Mouse (Mus musculus) small intestine, adult 2 months (tissue): ENCODE results near the gene E130208F15Rik.

Experiments
- CTCF ChIP-seq: fragments of 200-500 bp; IDR thresholded peaks from 2 replicates; pipeline ENCODE4 v1.5.1; 2012; ENCODE audit warnings: low read depth, mild to moderate bottlenecking, control low read depth, inconsistent platforms, low read length, moderate library complexity, mixed read lengths; ENCODE audit not compliant: insufficient replicate concordance, insufficient read length; ENCODE audit errors: extremely low read depth
- POLR2A ChIP-seq: fragments of 200-500 bp; IDR thresholded peaks from 2 replicates; pipeline ENCODE4 v1.6.1; 2012; ENCODE audit warnings: low read depth, mild to moderate bottlenecking, control low read depth, inconsistent platforms, low read length, moderate library complexity

DNA sequence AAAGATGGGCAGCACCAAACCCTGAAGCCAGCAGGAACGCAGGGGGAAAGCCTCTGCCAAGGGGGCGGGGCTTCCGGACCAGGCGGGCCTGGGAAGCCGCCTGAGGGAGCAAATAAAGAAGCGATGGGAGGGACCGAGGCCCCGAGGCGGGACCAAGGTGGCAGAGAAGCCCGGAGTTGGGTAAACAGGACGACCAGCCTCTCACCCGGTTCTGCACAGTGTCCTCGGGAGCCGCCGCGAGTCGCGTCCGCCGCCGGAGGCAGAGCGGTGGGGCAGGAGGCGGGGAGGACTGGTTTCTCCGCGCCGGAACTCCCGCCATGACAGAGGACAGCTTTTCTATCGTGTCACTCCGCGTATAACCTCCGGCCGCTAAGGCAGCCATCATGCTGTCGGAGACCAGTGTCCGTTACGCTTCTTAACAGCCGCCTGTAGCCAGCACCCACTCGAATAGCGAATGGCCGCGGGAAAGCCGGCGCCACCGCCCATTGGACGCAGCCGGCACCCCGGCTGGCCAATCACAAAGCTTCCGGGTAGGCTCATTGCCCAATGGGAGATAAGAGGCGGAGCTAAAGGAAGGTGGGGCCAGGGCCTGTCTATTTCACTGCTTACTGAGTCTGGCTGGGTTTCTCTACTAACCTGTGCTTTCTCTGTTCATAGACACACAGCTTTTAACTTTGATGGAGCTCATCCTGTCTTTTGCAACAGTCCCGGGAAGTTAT lies 41.4 kb upstream of the E130208F15Rik start, which contains the start of the genes Thap8 and Wdr62:
- no peak for TF ChIP-seq CTCF
- TF ChIP-seq POLR2A, result no peak
